Mouse (Mus musculus) lung, postnatal 0 days (tissue): ENCODE results near the gene Hnf4a. TPM values are rescaled to one million over a fixed set of nuclear protein-coding genes. Genes with fewer than 3 reads are reported as not detected.

Experiments used
- ATAC-seq: fragments of 200-750 bp; cut with Nextera tagmentation; 2 replicates; pipeline ENCODE4 v1.8.0; 2017; ENCODE audit warnings: moderate library complexity
- DNase-seq: peaks from one replicate; pipeline ENCODE4 v3.0.0-alpha.2; 2016; ENCODE audit warnings: low spot score
- H3K27ac ChIP-seq: fragments of 300-500 bp; sonication (generic); 2 replicates; pipeline ENCODE4 v1.5.1; 2014; ENCODE audit warnings: antibody characterized with exemption, mild to moderate bottlenecking, low read length, mixed read lengths
- H3K27me3 ChIP-seq: fragments of 300-500 bp; sonication (generic); replicated peaks from 2 replicates; pipeline ENCODE4 v1.6.1; 2014; ENCODE audit warnings: low read length, mixed read lengths; ENCODE audit not compliant: insufficient read depth
- H3K36me3 ChIP-seq: fragments of 300-500 bp; sonication (generic); 2 replicates; pipeline ENCODE4 v1.6.1; 2014; ENCODE audit warnings: low read length, mixed read lengths; ENCODE audit not compliant: insufficient read depth
- H3K4me1 ChIP-seq: fragments of 300-500 bp; sonication (generic); 2 replicates; pipeline ENCODE4 v1.6.1; 2014; ENCODE audit warnings: antibody characterized with exemption, low read depth, low read length, mixed read lengths; ENCODE audit not compliant: insufficient read depth
- H3K4me2 ChIP-seq: fragments of 300-500 bp; sonication (generic); replicated peaks from 2 replicates; pipeline ENCODE4 v1.6.1; 2014; ENCODE audit warnings: low read depth, mild to moderate bottlenecking, low read length, moderate library complexity, mixed read lengths
- H3K4me3 ChIP-seq: fragments of 300-500 bp; sonication (generic); 2 replicates; pipeline ENCODE4 v1.5.1; 2014; ENCODE audit warnings: low read depth, low read length
- H3K9ac ChIP-seq: fragments of 300-500 bp; sonication (generic); replicated peaks from 2 replicates; pipeline ENCODE4 v1.6.1; 2014; ENCODE audit warnings: low read depth, mild to moderate bottlenecking
- H3K9me3 ChIP-seq: fragments of 300-500 bp; sonication (generic); 2 replicates; pipeline ENCODE4 v1.6.1; 2016; ENCODE audit warnings: low read length, mixed read lengths
- CTCF ChIP-seq: IDR thresholded peaks from 2 replicates; pipeline ENCODE4 v1.5.1; 2016; ENCODE audit warnings: antibody characterized with exemption, mild to moderate bottlenecking
- EP300 ChIP-seq: IDR thresholded peaks from 2 replicates; pipeline ENCODE4 v1.6.1; 2016; ENCODE audit warnings: antibody characterized with exemption, mild to moderate bottlenecking, control low read depth
- WGBS: fragments of 180-500 bp; shearing (Covaris S2); extraction: QIAGEN DNeasy Blood & Tissue Kit; methylation state at CpG from one replicate; pipeline ENCODE4 v1.1.7; 2014; 5-methylcytosine and 5-hydroxymethylcytosine counted together
- polyA plus RNA-seq: library from polyadenylated mRNA; unstranded; fragments of >200 nt; fragmentation: Nextera tagmentation; extraction: Ambion mirVana; gene quantifications from 2 replicates; pipeline ENCODE4 v1.2.1, GENCODE M21; 2015

Hnf4a gene
- polyA plus RNA-seq, 1 experiment from 2014 or later: 0.23 TPM

GRCm38 (mm10) chr2:163606161-163606560 lies 99.6 kb downstream of the Hnf4a start:
- no peaks in the 10 kb centered on the region; the same call in 1 of the 2 replicates for H3K36me3 ChIP-seq
- TF ChIP-seq CTCF (no peak), EP300 (no peak)
- WGBS: 83% methylated on average over 7 of the region's 7 CpGs

GRCm38 (mm10) chr2:163608008-163608407 lies 101.4 kb downstream of the Hnf4a start:
- WGBS: 92% methylated on average over 7 of the region's 7 CpGs
- H3K9me3 ChIP-seq: no peaks in the 10 kb centered on the region
- no peak overlapping the region for H3K27ac ChIP-seq
- H3K36me3 ChIP-seq: peaks cover 7% of the 10 kb centered on the region; the same call in 1 of the 2 replicates
- TF ChIP-seq EP300 (no peak), CTCF (no peak)
- H3K4me1 ChIP-seq: peaks cover 3% of the 10 kb centered on the region; the same call in 1 of the 2 replicates
- no peak overlapping the region for H3K9ac ChIP-seq
- no peak overlapping the region for H3K4me2 ChIP-seq
- H3K27me3 ChIP-seq: no peaks in the 10 kb centered on the region
- DNase-seq: no peak
- H3K4me3 ChIP-seq: no peak overlapping the region
- ATAC-seq: no peak

More at GRCm38 (mm10) chr2:163606161-163606560, 99.6 kb downstream of the Hnf4a start:
- ATAC-seq (no peak), DNase-seq (no peak)
- H3K4me3 ChIP-seq: no peak overlapping the region
- H3K27me3 ChIP-seq: no peaks in the 10 kb centered on the region
- H3K9me3 ChIP-seq: no peaks in the 10 kb centered on the region
- no peak overlapping the region for H3K9ac ChIP-seq
- H3K4me1 ChIP-seq: peaks cover 3% of the 10 kb centered on the region; the same call in 1 of the 2 replicates
- no peak overlapping the region for H3K4me2 ChIP-seq
- no peak overlapping the region for H3K27ac ChIP-seq

GRCm38 (mm10) chr2:163609281-163609975 lies 102.8 kb downstream of the Hnf4a start:
- DNase-seq: no peak
- no peak for TF ChIP-seq EP300
- TF ChIP-seq CTCF: no peak
- no peak for ATAC-seq
- 86% methylated on average over 12 of the region's 12 CpGs for WGBS
- Histone ChIP-seq H3K9me3 (no peaks in the 10 kb centered on the region), H3K36me3 (peaks cover 18% of the 10 kb centered on the region), H3K4me1 (no peaks in the 10 kb centered on the region), H3K27me3 (no peaks in the 10 kb centered on the region), H3K27ac (no peak overlapping the region), H3K4me3 (no peak overlapping the region), H3K4me2 (no peak overlapping the region), H3K9ac (no peak overlapping the region)

GRCm38 (mm10) chr2:163611176-163611575 lies 104.6 kb downstream of the Hnf4a start:
- DNase-seq (no peak), ATAC-seq (no peak)
- H3K4me3 ChIP-seq: no peak overlapping the region
- no peak overlapping the region for H3K9ac ChIP-seq
- 72% methylated on average over 9 of the region's 9 CpGs for WGBS
- H3K4me1 ChIP-seq: no peaks in the 10 kb centered on the region
- TF ChIP-seq EP300 (no peak), CTCF (no peak)
- H3K27ac ChIP-seq: no peak overlapping the region
- H3K27me3 ChIP-seq: no peaks in the 10 kb centered on the region
- H3K4me2 ChIP-seq: no peak overlapping the region
- no peaks in the 10 kb centered on the region for H3K9me3 ChIP-seq
- peaks cover 24% of the 10 kb centered on the region for H3K36me3 ChIP-seq

- no peak overlapping the region for H3K9ac ChIP-seq
- no peaks in the 10 kb centered on the region for H3K4me1 ChIP-seq
- TF ChIP-seq EP300 (no peak), CTCF (no peak)
- no peak overlapping the region for H3K4me3 ChIP-seq
- no peaks in the 10 kb centered on the region for H3K9me3 ChIP-seq
- H3K27ac ChIP-seq: no peak overlapping the region
- ATAC-seq: no peak
- no peaks in the 10 kb centered on the region for H3K27me3 ChIP-seq
- DNase-seq: no peak
- H3K4me2 ChIP-seq: no peak overlapping the region
- peaks cover 24% of the 10 kb centered on the region for H3K36me3 ChIP-seq
- 95% methylated on average over 5 of the region's 5 CpGs for WGBS
Measured at GRCm38 (mm10) chr2:163613206-163613605, 106.6 kb downstream of the Hnf4a start.

- Histone ChIP-seq H3K4me2 (no peak overlapping the region), H3K4me1 (no peaks in the 10 kb centered on the region), H3K36me3 (peaks cover 26% of the 10 kb centered on the region), H3K4me3 (no peak overlapping the region), H3K27ac (no peak overlapping the region), H3K9me3 (no peaks in the 10 kb centered on the region), H3K9ac (no peak overlapping the region), H3K27me3 (no peaks in the 10 kb centered on the region)
- TF ChIP-seq EP300 (no peak), CTCF (no peak; the same call in 1 of the 2 replicates)
- no peak for ATAC-seq
- DNase-seq: no peak
- WGBS: 95% methylated on average over 4 of the region's 4 CpGs
Measured at GRCm38 (mm10) chr2:163613990-163614389, 107.4 kb downstream of the Hnf4a start.
